Mouse (Mus musculus): ENCODE results near the gene Cacnb1. TPM values are rescaled to one million over a fixed set of nuclear protein-coding genes. Genes with fewer than 3 reads are reported as not detected.

Gene Cacnb1
- total and polyA plus RNA-seq, 3 experiments: 0.36 to 0.55 TPM; not detected in 1

- dilution Hi-C loops (cut with MboI; ENCODE audit: extremely low pct_ligation_motif_present, extremely low pct_unique_long_range_greater_than_20kb, low sequenced_read_pairs): no loop called here
These were observed 24.6 kb downstream of the Cacnb1 start for GRCm38 (mm10) chr11:97998074-97998793.

GRCm38 (mm10) chr11:97997387-97997960 is 25.4 kb downstream of the Cacnb1 start:
- Histone ChIP-seq H3K9me3 (replicated peaks; ENCODE audit: low read length) (no peaks in the 10 kb centered on the region), H3K79me2 (replicated peaks; ENCODE audit: control insufficient read depth, extremely low read depth, insufficient read depth, poor library complexity, severe bottlenecking) (no peaks in the 10 kb centered on the region), H3K4me3 (replicated peaks in 1 of 3; ENCODE audit: low read depth in 2 of 3, low read length in 2 of 3, poor library complexity in 1 of 3) (no peak overlapping the region), H3K36me3 (replicated peaks in 1 of 2; ENCODE audit: control insufficient read depth in 1 of 2, insufficient read depth in 1 of 2, low read length in 1 of 2) (peaks cover 0 to 6% of the 10 kb centered on the region in 2 experiments), H3K27me3 (replicated peaks) (no peaks in the 10 kb centered on the region), H3K9ac (ENCODE audit: insufficient read depth, low read depth) (no peak overlapping the region), H3K27ac (ENCODE audit: insufficient read depth, low read depth) (peak overlapping the region; percentile 88), H3K4me1 (ENCODE audit: control insufficient read depth in 1 of 2, insufficient read depth in 2 of 2) (peaks cover 40 to 79% of the 10 kb centered on the region in 2 experiments), H3K4me2 (ENCODE audit: insufficient read depth, low read depth, poor library complexity, severe bottlenecking) (no peak overlapping the region)
- in situ Hi-C loops (cut with MboI; ENCODE audit: low pct_ligation_motif_present, low pct_unique_long_range_greater_than_20kb, low sequenced_read_pairs): no loop called here
- TF ChIP-seq UBTF (IDR thresholded peaks at IDR 0.05; ENCODE audit: low read depth, low read length) (0 out of 2 replicates have a peak, but pooled peaks have one; percentile 29), BHLHE40 (IDR thresholded peaks at IDR 0.05; ENCODE audit: low read depth, low read length) (peak; percentile 72), EP300 (IDR thresholded peaks at IDR 0.05; ENCODE audit: low read length) (peak; percentile 59; the same call in 1 of the 2 replicates), POLR2A (IDR thresholded peaks at IDR 0.05; ENCODE audit: low read depth, low read length) (no peak), MXI1 (IDR thresholded peaks at IDR 0.05; ENCODE audit: low read depth, low read length) (no peak), ELF1 (IDR thresholded peaks at IDR 0.05; ENCODE audit: low read depth, low read length) (no peak), IRF4 (IDR thresholded peaks at IDR 0.05; ENCODE audit: low read depth, low read length) (peak; percentile 43; the same call in 1 of the 2 replicates), ZNF384 (IDR thresholded peaks at IDR 0.05; ENCODE audit: low read depth, low read length) (peak; percentile 81), MYC (IDR thresholded peaks at IDR 0.05; ENCODE audit: low read depth, low read length) (0 out of 2 replicates have a peak, but pooled peaks have one; percentile 27), KAT2A (IDR thresholded peaks at IDR 0.05; ENCODE audit: insufficient replicate concordance, low read length) (no peak)
- dilution Hi-C loops (cut with MboI; ENCODE audit: extremely low pct_ligation_motif_present, extremely low pct_unique_long_range_greater_than_20kb, low sequenced_read_pairs): no loop called here
- DNase-seq (ENCODE audit: extremely low read depth): no peak

More at GRCm38 (mm10) chr11:97998074-97998793, 24.6 kb downstream of the Cacnb1 start:
- in situ Hi-C loops (cut with MboI; ENCODE audit: low pct_ligation_motif_present, low pct_unique_long_range_greater_than_20kb, low sequenced_read_pairs): no loop called here
- peaks cover 0 to 2% of the 10 kb centered on the region in 2 experiments for H3K36me3 ChIP-seq (replicated peaks in 1 of 2; ENCODE audit: control insufficient read depth in 1 of 2, insufficient read depth in 1 of 2, low read length in 1 of 2)
- H3K79me2 ChIP-seq (replicated peaks; ENCODE audit: control insufficient read depth, extremely low read depth, insufficient read depth, poor library complexity, severe bottlenecking): no peaks in the 10 kb centered on the region
- peaks cover 41 to 81% of the 10 kb centered on the region in 2 experiments for H3K4me1 ChIP-seq (ENCODE audit: control insufficient read depth in 1 of 2, insufficient read depth in 2 of 2)
- peak overlapping the region; percentile 88 for H3K27ac ChIP-seq (ENCODE audit: insufficient read depth, low read depth)
- no peaks in the 10 kb centered on the region for H3K27me3 ChIP-seq (replicated peaks)
- peak overlapping the region; percentile 13; the same call in 1 of the 2 replicates for H3K9ac ChIP-seq (ENCODE audit: insufficient read depth, low read depth)
- peak overlapping the region; percentile 67; the same call in 1 of the 2 replicates for H3K4me2 ChIP-seq (ENCODE audit: insufficient read depth, low read depth, poor library complexity, severe bottlenecking)
- TF ChIP-seq TCF12 (IDR thresholded peaks at IDR 0.05; ENCODE audit: low read depth, low read length) (peak; percentile 56; the same call in 1 of the 2 replicates), ZMIZ1 (IDR thresholded peaks at IDR 0.05; ENCODE audit: low read depth, low read length) (0 out of 2 replicates have a peak, but pooled peaks have one; percentile 19), SIN3A (IDR thresholded peaks at IDR 0.05; ENCODE audit: low read length) (no peak; the same call in 1 of the 2 replicates), RCOR1 (conservative IDR thresholded peaks at IDR 0.05; ENCODE audit: low read depth, low read length) (0 out of 2 replicates have a peak, but pooled peaks have one; percentile 25), MAFK (IDR thresholded peaks at IDR 0.05; ENCODE audit: insufficient replicate concordance, low read length) (0 out of 2 replicates have a peak, but pooled peaks have one; percentile 41), SMC3 (IDR thresholded peaks at IDR 0.05; ENCODE audit: low read depth, low read length) (no peak), UBTF (IDR thresholded peaks at IDR 0.05; ENCODE audit: low read depth, low read length) (0 out of 2 replicates have a peak, but pooled peaks have one; percentile 55), IRF4 (IDR thresholded peaks at IDR 0.05; ENCODE audit: low read depth, low read length) (0 out of 2 replicates have a peak, but pooled peaks have one; percentile 21), MXI1 (IDR thresholded peaks at IDR 0.05; ENCODE audit: low read depth, low read length) (0 out of 2 replicates have a peak, but pooled peaks have one; percentile 3), ZKSCAN1 (IDR thresholded peaks at IDR 0.05; ENCODE audit: borderline replicate concordance, low read depth, low read length) (no peak), KAT2A (IDR thresholded peaks at IDR 0.05; ENCODE audit: insufficient replicate concordance, low read length) (0 out of 2 replicates have a peak, but pooled peaks have one; percentile 24), CTCF (conservative IDR thresholded peaks at IDR 0.05 in 1 of 2, IDR thresholded peaks at IDR 0.05 in 1 of 2; ENCODE audit: low read depth in 2 of 2, low read length in 2 of 2) (no peak), POLR2A (IDR thresholded peaks at IDR 0.05; ENCODE audit: low read depth, low read length) (0 out of 2 replicates have a peak, but pooled peaks have one; percentile 20)
- peak; percentile 39 for DNase-seq (ENCODE audit: extremely low read depth)
- H3K4me3 ChIP-seq (replicated peaks in 1 of 3; ENCODE audit: low read depth in 2 of 3, low read length in 2 of 3, poor library complexity in 1 of 3): no peak overlapping the region
- no peaks in the 10 kb centered on the region for H3K9me3 ChIP-seq (replicated peaks; ENCODE audit: low read length)
